Mouse (Mus musculus) kidney, adult 8-10 months (tissue): ENCODE data around the gene Lmbrd1.
"Not testable (repeated sequence)": the region's sequence is repeated elsewhere in the genome, so short reads cannot be mapped to it uniquely, and the experiment has no call there.

ENCODE experiments used
- DNase-seq, 2 experiments: peaks; one replicate each; pipeline ENCODE4 v3.0.0; 2022

The Lmbrd1 gene

GRCm38 (mm10) chr1:24729784-24730183 is 51.4 kb downstream of the Lmbrd1 start:
- no peak for DNase-seq

- DNase-seq = no peak
Observed at GRCm38 (mm10) chr1:24732286-24732685, 53.9 kb downstream of the Lmbrd1 start.

- DNase-seq = no peak
Observed at GRCm38 (mm10) chr1:24734866-24735265, 56.4 kb downstream of the Lmbrd1 start.

GRCm38 (mm10) chr1:24740903-24741302 is 62.5 kb downstream of the Lmbrd1 start:
- no peak for DNase-seq

GRCm38 (mm10) chr1:24741552-24741951 is 63.1 kb downstream of the Lmbrd1 start:
- DNase-seq = no peak

- no peak for DNase-seq
Observed at GRCm38 (mm10) chr1:24743191-24743924, 64.9 kb downstream of the Lmbrd1 start.

GRCm38 (mm10) chr1:24752715-24753114 is 74.3 kb downstream of the Lmbrd1 start:
- DNase-seq = no peak

- DNase-seq = no peak
Observed at GRCm38 (mm10) chr1:24758516-24758915, 80.1 kb downstream of the Lmbrd1 start.

GRCm38 (mm10) chr1:24766466-24766865 is 88.0 kb downstream of the Lmbrd1 start:
- DNase-seq = no peak

GRCm38 (mm10) chr1:24767197-24767596 is 88.8 kb downstream of the Lmbrd1 start:
- not testable (repeated sequence) for DNase-seq

GRCm38 (mm10) chr1:24773642-24774041 is 95.2 kb downstream of the Lmbrd1 start:
- DNase-seq = no peak

- DNase-seq = no peak
Observed at GRCm38 (mm10) chr1:24776576-24776975, 98.1 kb downstream of the Lmbrd1 start.

- no peak for DNase-seq
Observed at GRCm38 (mm10) chr1:24793168-24793567, 114.7 kb downstream of the Lmbrd1 start.

GRCm38 (mm10) chr1:24807971-24808370 is 129.5 kb downstream of the Lmbrd1 start:
- DNase-seq = not testable (repeated sequence)
